Mouse (Mus musculus) bone marrow, adult 2 months (tissue): ENCODE results near the gene Bdh1. TPM values are rescaled to one million over a fixed set of nuclear protein-coding genes. Genes with fewer than 3 reads are reported as not detected.

Experiments
- H3K27ac ChIP-seq: fragments of 200-500 bp; 2 replicates; pipeline ENCODE4 v1.5.1; 2012; ENCODE audit warnings: low read depth, mild to moderate bottlenecking, control low read depth, inconsistent platforms, low read length; ENCODE audit not compliant: control insufficient read depth, poor library complexity, insufficient read depth
- H3K4me1 ChIP-seq: fragments of 200-500 bp; 2 replicates; pipeline ENCODE4 v1.6.1; 2011; ENCODE audit warnings: low read length; ENCODE audit not compliant: control insufficient read depth, insufficient read depth
- H3K4me3 ChIP-seq: fragments of 200-500 bp; replicated peaks from 2 replicates; pipeline ENCODE3; 2011; ENCODE audit warnings: mild to moderate bottlenecking, low read depth, low read length, control low read depth; ENCODE audit not compliant: control insufficient read depth
- CTCF ChIP-seq: fragments of 200-500 bp; IDR thresholded peaks from 2 replicates; pipeline ENCODE4 v1.5.1; 2011; ENCODE audit warnings: low read length, control low read depth; ENCODE audit not compliant: control insufficient read depth, insufficient read depth
- POLR2A ChIP-seq: fragments of 200-500 bp; IDR thresholded peaks from 2 replicates; pipeline ENCODE4 v1.6.1; 2011; ENCODE audit warnings: low read depth, mild to moderate bottlenecking, control low read depth, low read length, borderline replicate concordance; ENCODE audit not compliant: control insufficient read depth
- WGBS: fragments of 180-500 bp; shearing (Covaris S2); methylation state at CpG from one replicate; pipeline ENCODE4 v1.1.7; 2018; 5-methylcytosine and 5-hydroxymethylcytosine counted together
- polyA plus RNA-seq: library from polyadenylated mRNA; stranded (reverse); fragments of >200 nt; gene quantifications from 2 replicates; pipeline ENCODE4 v1.2.4, GENCODE M21; 2011; ENCODE audit warnings: low replicate concordance; ENCODE audit not compliant: missing spikeins, insufficient read depth, insufficient read length

Gene Bdh1
- polyA plus RNA-seq, 1 experiment, result 8.1 TPM

DNA sequence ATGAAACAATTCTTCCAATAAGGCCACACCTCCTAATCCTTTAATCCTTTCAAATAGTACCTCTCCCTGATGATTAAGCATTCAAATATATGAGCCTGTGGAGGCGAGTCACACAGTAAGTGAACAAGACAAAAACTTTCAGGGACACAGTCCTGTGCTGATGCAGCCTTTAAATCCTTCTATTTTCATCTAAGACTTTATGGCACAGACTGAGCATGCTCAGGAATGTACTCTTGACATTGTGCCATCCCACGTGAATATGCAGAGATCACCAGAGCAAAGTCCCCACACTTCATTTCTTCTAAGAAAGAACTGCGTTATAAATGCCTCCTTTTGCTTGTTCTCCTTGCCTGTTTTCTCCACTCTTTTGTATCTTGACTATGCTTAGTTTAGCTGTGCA lies 14.2 kb upstream of the Bdh1 start:
- H3K27ac ChIP-seq, result no peak overlapping the region
- H3K4me1 ChIP-seq, result no peaks in the 10 kb centered on the region
- TF ChIP-seq CTCF (no peak), POLR2A (no peak)
- H3K4me3 ChIP-seq, result no peak overlapping the region
- WGBS, result 67% methylated on average over 3 of the region's 3 CpGs

DNA sequence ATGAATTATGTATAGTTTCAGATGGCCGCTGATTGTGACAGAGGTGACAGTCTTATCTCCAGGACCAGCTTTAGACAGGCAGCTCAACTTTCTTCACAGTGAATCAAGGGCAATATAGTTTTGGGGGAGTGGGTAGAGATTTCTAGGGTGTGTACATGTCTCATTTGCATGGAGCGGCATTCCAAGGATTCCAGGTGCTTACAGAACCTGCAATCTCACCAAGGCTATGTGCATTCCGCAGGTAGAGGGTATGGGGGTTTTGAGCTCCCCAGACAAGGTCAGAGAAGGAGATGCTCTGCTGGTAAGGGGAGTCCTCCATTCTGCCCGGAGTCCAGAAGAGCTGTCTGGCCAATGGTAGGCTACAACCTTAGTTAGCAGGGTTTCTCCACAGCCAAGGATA lies 11.1 kb upstream of the Bdh1 start:
- TF ChIP-seq POLR2A (no peak), CTCF (no peak)
- WGBS, result 74% methylated on average over 4 of the region's 4 CpGs
- Histone ChIP-seq H3K4me3 (no peak overlapping the region), H3K4me1 (no peaks in the 10 kb centered on the region), H3K27ac (no peak overlapping the region)

DNA sequence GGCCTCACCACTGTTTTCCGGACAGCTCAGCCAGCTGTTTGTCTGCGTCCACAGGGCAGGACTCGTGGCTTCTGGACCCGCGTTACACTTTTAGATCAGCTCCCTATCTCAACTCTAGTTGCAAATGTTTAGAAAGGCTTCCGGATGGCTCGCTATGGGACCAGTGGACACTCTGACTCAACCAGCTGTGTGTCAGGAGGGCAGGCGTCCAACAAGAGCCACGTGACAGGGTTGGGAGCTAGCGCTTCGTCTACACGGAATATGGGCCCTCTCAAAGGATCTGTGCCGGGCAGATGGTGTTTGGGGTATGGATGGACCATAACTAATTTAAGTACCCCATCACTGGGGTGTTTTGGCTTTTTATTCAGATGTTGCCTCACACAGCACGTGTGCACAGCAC lies 9.8 kb upstream of the Bdh1 start:
- H3K4me1 ChIP-seq, result no peaks in the 10 kb centered on the region
- WGBS, result 82% methylated on average over 14 of the region's 14 CpGs
- no peak overlapping the region for H3K4me3 ChIP-seq
- no peak overlapping the region for H3K27ac ChIP-seq
- TF ChIP-seq POLR2A (no peak), CTCF (no peak)

DNA sequence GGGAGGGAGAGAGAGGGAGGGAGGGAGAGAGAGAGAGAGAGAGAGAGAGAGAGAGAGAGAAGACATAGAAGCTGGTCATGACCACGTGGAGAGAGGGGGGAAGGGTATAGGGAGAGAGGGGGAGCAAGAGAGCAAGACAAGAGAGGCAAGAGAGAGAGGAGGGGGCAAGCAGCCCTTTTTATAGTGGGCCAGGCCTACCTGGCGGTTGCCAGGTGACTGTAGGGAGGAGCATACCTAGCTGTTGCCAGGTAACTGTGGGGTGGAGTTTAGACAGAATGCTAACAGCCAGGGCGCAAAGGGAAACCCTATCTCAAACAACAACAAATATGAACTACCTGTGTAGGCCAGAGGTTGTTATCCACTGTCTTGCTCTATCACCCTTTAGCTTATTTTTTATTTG lies 8.3 kb upstream of the Bdh1 start:
- TF ChIP-seq CTCF (no peak), POLR2A (no peak)
- no peak overlapping the region for H3K27ac ChIP-seq
- 60% methylated on average over 3 of the region's 3 CpGs for WGBS
- no peaks in the 10 kb centered on the region for H3K4me1 ChIP-seq
- no peak overlapping the region for H3K4me3 ChIP-seq

GRCm38 (mm10) chr16:31415885-31416450 lies 6.1 kb upstream of the Bdh1 start:
- Histone ChIP-seq H3K4me3 (no peak overlapping the region), H3K27ac (no peak overlapping the region), H3K4me1 (no peaks in the 10 kb centered on the region)
- WGBS, result 71% methylated on average over 9 of the region's 9 CpGs
- TF ChIP-seq CTCF, result no peak
- TF ChIP-seq POLR2A, result no peak

GRCm38 (mm10) chr16:31418704-31419103 lies 3.4 kb upstream of the Bdh1 start:
- H3K27ac ChIP-seq, result no peak overlapping the region
- TF ChIP-seq POLR2A, result no peak
- no peak for TF ChIP-seq CTCF
- no peak overlapping the region for H3K4me3 ChIP-seq
- H3K4me1 ChIP-seq, result no peaks in the 10 kb centered on the region
- 56% methylated on average over 3 of the region's 3 CpGs for WGBS

DNA sequence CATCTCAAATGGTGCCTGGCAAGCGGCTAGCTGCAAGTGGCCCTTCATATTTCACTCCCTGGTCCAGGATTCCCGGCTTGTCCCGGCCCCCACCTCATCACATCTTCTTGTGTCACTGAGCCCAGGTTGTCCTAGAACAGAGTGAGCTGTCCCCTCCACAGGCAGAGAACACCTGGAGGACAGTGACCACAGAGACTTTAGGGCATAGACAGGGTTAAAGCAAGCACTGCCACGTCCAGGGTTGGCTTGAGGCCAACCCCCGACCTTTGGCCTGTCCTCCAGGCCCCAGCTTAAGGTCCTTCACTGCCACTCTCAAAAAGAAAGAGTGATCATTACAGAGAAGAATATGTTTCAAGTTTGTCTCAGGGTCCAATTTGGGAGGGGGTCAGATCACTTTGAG lies 2.6 kb upstream of the Bdh1 start:
- TF ChIP-seq POLR2A (no peak), CTCF (no peak)
- Histone ChIP-seq H3K4me1 (no peaks in the 10 kb centered on the region), H3K27ac (no peak overlapping the region), H3K4me3 (no peak overlapping the region)
- WGBS, result 76% methylated on average over 5 of the region's 5 CpGs

GRCm38 (mm10) chr16:31422722-31423121 lies 642 bp downstream of the Bdh1 start:
- Histone ChIP-seq H3K4me3 (no peak overlapping the region), H3K4me1 (no peaks in the 10 kb centered on the region), H3K27ac (no peak overlapping the region)
- TF ChIP-seq POLR2A, result no peak
- no peak for TF ChIP-seq CTCF
- 83% methylated on average over 1 of the region's 1 CpGs for WGBS

DNA sequence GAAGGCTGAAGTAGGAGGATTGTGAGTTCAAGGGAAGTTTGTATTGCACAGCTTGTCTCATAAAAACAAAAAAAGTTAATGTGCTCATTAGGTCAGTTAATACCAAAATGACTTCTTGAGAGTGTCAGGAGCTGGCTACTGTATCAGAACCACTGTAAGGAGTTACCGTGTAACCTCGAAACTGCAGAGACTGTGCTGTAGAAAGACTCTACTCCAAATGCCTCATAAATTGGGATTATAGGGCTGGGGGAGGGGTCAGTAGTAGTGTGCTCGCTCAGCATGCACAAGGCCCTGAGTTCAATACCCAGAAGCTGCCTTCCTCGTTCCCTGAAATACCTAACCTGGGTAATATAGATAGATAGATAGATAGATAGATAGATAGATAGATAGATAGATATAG lies 1.3 kb downstream of the Bdh1 start:
- WGBS, result 79% methylated on average over 4 of the region's 4 CpGs
- Histone ChIP-seq H3K27ac (no peak overlapping the region), H3K4me1 (no peaks in the 10 kb centered on the region; the same call in 1 of the 2 replicates), H3K4me3 (no peak overlapping the region)
- TF ChIP-seq CTCF, result no peak
- no peak for TF ChIP-seq POLR2A
